Mouse (Mus musculus) hindbrain, postnatal 0 days (tissue): ENCODE results near the gene E030030I06Rik. TPM values are rescaled to one million over a fixed set of nuclear protein-coding genes. Genes with fewer than 3 reads are reported as not detected.
"Not testable (repeated sequence)": the region's sequence is repeated elsewhere in the genome, so short reads cannot be mapped to it uniquely, and the experiment has no call there.

Source experiments
- ATAC-seq: fragments of 200-750 bp; cut with Nextera tagmentation; 2 replicates; pipeline ENCODE4 v1.8.0; 2017; ENCODE audit warnings: mild to moderate bottlenecking, moderate TSS enrichment, moderate library complexity
- DNase-seq: peaks from one replicate; pipeline ENCODE4 v3.0.0-alpha.2; 2015; ENCODE audit warnings: low spot score
- H3K27ac ChIP-seq: fragments of 300-500 bp; sonication (generic); 2 replicates; pipeline ENCODE4 v1.5.1; 2014; ENCODE audit warnings: mild to moderate bottlenecking
- H3K27me3 ChIP-seq: fragments of 300-500 bp; sonication (generic); 2 replicates; pipeline ENCODE4 v1.6.1; 2014; ENCODE audit warnings: low read length, mixed read lengths; ENCODE audit not compliant: insufficient read depth
- H3K36me3 ChIP-seq: fragments of 300-500 bp; sonication (generic); 2 replicates; pipeline ENCODE4 v1.6.1; 2014; ENCODE audit warnings: low read length, mixed read lengths; ENCODE audit not compliant: insufficient read depth
- H3K4me1 ChIP-seq: fragments of 300-500 bp; sonication (generic); 2 replicates; pipeline ENCODE4 v1.6.1; 2014; ENCODE audit warnings: antibody characterized with exemption, low read length, mixed read lengths; ENCODE audit not compliant: insufficient read depth
- H3K4me2 ChIP-seq: fragments of 300-500 bp; sonication (generic); 2 replicates; pipeline ENCODE4 v1.6.1; 2014; ENCODE audit warnings: low read depth, mild to moderate bottlenecking, low read length, moderate library complexity, mixed read lengths
- H3K4me3 ChIP-seq: fragments of 300-500 bp; sonication (generic); 2 replicates; pipeline ENCODE4 v1.5.1; 2014; ENCODE audit warnings: low read length
- H3K9ac ChIP-seq: fragments of 300-500 bp; sonication (generic); replicated peaks from 2 replicates; pipeline ENCODE4 v1.6.1; 2014; ENCODE audit warnings: mild to moderate bottlenecking, low read length, moderate library complexity, mixed read lengths
- H3K9me3 ChIP-seq: fragments of 300-500 bp; sonication (generic); 2 replicates; pipeline ENCODE4 v1.6.1; 2016; ENCODE audit warnings: low read length, mixed read lengths
- CTCF ChIP-seq: IDR thresholded peaks from 2 replicates; pipeline ENCODE4 v1.5.1; 2016; ENCODE audit warnings: antibody characterized with exemption, control low read depth, low read depth
- WGBS: fragments of 180-500 bp; shearing (Covaris S2); extraction: QIAGEN DNeasy Blood & Tissue Kit; methylation state at CpG from one replicate; pipeline ENCODE4 v1.1.7; 2014; 5-methylcytosine and 5-hydroxymethylcytosine counted together
- polyA plus RNA-seq: library from polyadenylated mRNA; unstranded; fragments of >200 nt; fragmentation: Nextera tagmentation; extraction: Ambion mirVana; gene quantifications from 2 replicates; pipeline ENCODE4 v1.2.1, GENCODE M21; 2015
- total RNA-seq: library from RNA; depleted of rRNA; stranded (reverse); fragments of >200 nt; gene quantifications from 2 replicates; pipeline ENCODE4 v1.2.3, GENCODE M21; 2014

The E030030I06Rik gene
- total and polyA plus RNA-seq, 2 experiments from 2014 or later, result 4.2 to 5.5 TPM

- DNase-seq (no peak), ATAC-seq (peak; percentile 25; the same call in 1 of the 2 replicates)
- no peaks in the 10 kb centered on the region for H3K9me3 ChIP-seq
- H3K4me2 ChIP-seq, result peak overlapping the region; percentile 85
- under 1% methylated on average over 50 of the region's 50 CpGs for WGBS
- H3K27me3 ChIP-seq, result peaks cover 15% of the 10 kb centered on the region
- peak overlapping the region; percentile 52 for H3K4me3 ChIP-seq
- no peaks in the 10 kb centered on the region for H3K36me3 ChIP-seq
- no peaks in the 10 kb centered on the region for H3K4me1 ChIP-seq
- H3K9ac ChIP-seq, result no peak overlapping the region
- TF ChIP-seq CTCF, result no peak
- H3K27ac ChIP-seq, result no peak overlapping the region
Measured at GRCm38 (mm10) chr10:22149691-22150465, 808 bp upstream of the E030030I06Rik start.

- Histone ChIP-seq H3K27ac (no peak overlapping the region), H3K4me3 (peak overlapping the region; percentile 52), H3K9ac (peak overlapping the region; percentile 44; the same call in 1 of the 2 replicates), H3K36me3 (no peaks in the 10 kb centered on the region), H3K4me2 (peak overlapping the region; percentile 85), H3K4me1 (no peaks in the 10 kb centered on the region), H3K9me3 (no peaks in the 10 kb centered on the region), H3K27me3 (peaks cover 15% of the 10 kb centered on the region)
- WGBS, result 1% methylated on average over 40 of the region's 50 CpGs
- ATAC-seq (peak; percentile 79), DNase-seq (peak; percentile 65)
- TF ChIP-seq CTCF, result peak; percentile 62
Measured at GRCm38 (mm10) chr10:22148441-22149072, 513 bp downstream of the E030030I06Rik start.

GRCm38 (mm10) chr10:22142926-22143325 lies 6.1 kb downstream of the E030030I06Rik start:
- Histone ChIP-seq H3K36me3 (no peaks in the 10 kb centered on the region), H3K4me3 (no peak overlapping the region), H3K9me3 (no peaks in the 10 kb centered on the region), H3K4me1 (no peaks in the 10 kb centered on the region), H3K27me3 (no peaks in the 10 kb centered on the region), H3K9ac (no peak overlapping the region), H3K4me2 (no peak overlapping the region), H3K27ac (no peak overlapping the region)
- DNase-seq (no peak), ATAC-seq (no peak)
- 84% methylated on average over 5 of the region's 5 CpGs for WGBS
- no peak for TF ChIP-seq CTCF

GRCm38 (mm10) chr10:22142194-22142593 lies 6.9 kb downstream of the E030030I06Rik start:
- H3K9ac ChIP-seq, H3K4me2 ChIP-seq, H3K4me1 ChIP-seq, H3K27ac ChIP-seq, H3K9me3 ChIP-seq, H3K4me3 ChIP-seq, H3K27me3 ChIP-seq, H3K36me3 ChIP-seq, ATAC-seq: not testable (repeated sequence)
- DNase-seq, result peak; percentile 67
- WGBS, result 87% methylated on average over 1 of the region's 1 CpGs

- under 1% methylated on average over 19 of the region's 19 CpGs for WGBS
- DNase-seq (peak; percentile 81), ATAC-seq (peak; percentile 80)
- Histone ChIP-seq H3K27ac (no peak overlapping the region), H3K9ac (peak overlapping the region; percentile 35; the same call in 1 of the 2 replicates), H3K4me3 (peak overlapping the region; percentile 40), H3K27me3 (no peaks in the 10 kb centered on the region), H3K4me1 (no peaks in the 10 kb centered on the region), H3K9me3 (no peaks in the 10 kb centered on the region), H3K4me2 (peak overlapping the region; percentile 71), H3K36me3 (no peaks in the 10 kb centered on the region)
- TF ChIP-seq CTCF, result peak; percentile 82
Measured at GRCm38 (mm10) chr10:22140665-22141280, 8.3 kb downstream of the E030030I06Rik start.

GRCm38 (mm10) chr10:22074531-22074930 lies 74.5 kb downstream of the E030030I06Rik start:
- H3K4me3 ChIP-seq, result no peak overlapping the region
- DNase-seq (no peak), ATAC-seq (no peak)
- H3K27ac ChIP-seq, result no peak overlapping the region
- WGBS, result 96% methylated on average over 2 of the region's 2 CpGs
- H3K36me3 ChIP-seq, result no peaks in the 10 kb centered on the region
- H3K9ac ChIP-seq, result no peak overlapping the region
- no peak overlapping the region for H3K4me2 ChIP-seq
- no peaks in the 10 kb centered on the region for H3K9me3 ChIP-seq
- no peaks in the 10 kb centered on the region for H3K4me1 ChIP-seq
- TF ChIP-seq CTCF, result no peak
- H3K27me3 ChIP-seq, result no peaks in the 10 kb centered on the region
